Mouse (Mus musculus) layer of hippocampus, adult 9-11 months (tissue): ENCODE measurements at regions not wholly inside any gene's neighbourhood (a gene's known extent, or its start where the extent isn't known, plus 50 kb on each side); places are given as distances from the start of the nearest gene placed in this dataset.

Source experiments
- DNase-seq: peaks from one replicate; pipeline ENCODE4 v3.0.0; 2022

GRCm38 (mm10) chr7:36090291-36091123 lies 287.7 kb upstream of the Zfp507 start:
- no peak for DNase-seq

DNA sequence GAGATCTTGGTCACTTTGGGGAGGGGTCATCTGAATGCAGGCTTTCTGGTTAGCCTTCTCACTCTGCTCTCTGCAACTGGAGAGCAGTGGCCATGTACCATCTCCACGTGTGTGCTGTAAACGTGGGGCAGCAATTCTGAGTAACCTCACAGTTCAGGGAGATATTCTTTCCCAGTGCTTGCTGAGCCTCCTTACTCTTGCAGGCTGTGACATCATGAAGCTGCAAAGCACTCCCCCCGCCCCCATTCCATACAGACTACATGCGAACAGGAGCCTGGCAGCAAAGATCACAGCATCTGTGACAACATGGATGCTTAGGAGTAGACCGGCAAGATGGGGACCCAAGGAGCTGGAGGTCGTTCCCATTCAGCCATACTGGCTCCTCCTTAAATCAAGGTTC lies 284.8 kb upstream of the Zfp507 start:
- DNase-seq, result no peak

DNA sequence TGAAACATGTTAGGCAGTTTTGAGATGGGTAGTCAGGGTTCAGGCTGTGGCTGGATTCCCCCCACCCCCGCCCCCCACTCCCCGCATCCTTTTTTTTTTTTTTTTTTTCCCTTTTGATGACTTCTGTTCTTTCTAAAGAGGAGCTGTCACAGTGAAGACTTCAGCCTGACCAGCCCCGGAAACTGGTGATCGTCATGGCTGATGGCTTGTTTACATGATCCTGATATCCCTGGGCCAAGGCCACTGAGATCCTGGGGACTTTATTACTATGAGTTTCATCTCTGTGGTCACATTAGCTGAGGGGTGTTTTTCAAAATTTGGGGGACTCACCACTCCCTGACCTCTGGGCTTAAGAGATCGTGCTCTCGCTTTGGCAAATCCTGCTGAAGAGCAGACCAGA lies 275.9 kb upstream of the Zfp507 start:
- DNase-seq, result no peak

DNA sequence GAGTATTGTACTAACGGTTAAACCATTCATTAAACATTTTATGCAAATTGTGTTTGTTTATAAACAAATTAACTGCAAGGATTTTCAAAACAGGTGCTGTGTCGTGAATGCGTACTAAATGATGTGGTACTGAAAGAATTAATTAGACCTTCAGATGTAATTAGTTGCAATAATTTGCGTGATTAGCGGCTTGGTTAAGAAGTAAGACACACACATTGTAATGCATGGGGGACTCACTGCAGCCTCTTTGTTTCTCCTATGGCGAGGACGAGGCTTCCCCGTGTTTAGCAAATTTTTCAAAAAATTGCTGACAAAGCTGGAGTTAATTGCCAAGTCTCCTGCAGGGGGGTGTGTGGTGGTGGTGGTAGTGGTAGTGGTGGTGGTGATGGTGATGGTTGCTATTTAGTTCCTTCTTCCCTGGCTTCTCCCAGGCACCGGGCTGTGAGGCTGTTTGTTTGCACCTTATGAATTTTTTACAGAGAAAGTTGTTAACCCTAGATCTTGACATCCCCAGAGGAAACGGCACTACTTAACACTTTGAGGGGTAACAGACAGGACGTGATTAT lies 275.4 kb upstream of the Zfp507 start:
- DNase-seq, result no peak

DNA sequence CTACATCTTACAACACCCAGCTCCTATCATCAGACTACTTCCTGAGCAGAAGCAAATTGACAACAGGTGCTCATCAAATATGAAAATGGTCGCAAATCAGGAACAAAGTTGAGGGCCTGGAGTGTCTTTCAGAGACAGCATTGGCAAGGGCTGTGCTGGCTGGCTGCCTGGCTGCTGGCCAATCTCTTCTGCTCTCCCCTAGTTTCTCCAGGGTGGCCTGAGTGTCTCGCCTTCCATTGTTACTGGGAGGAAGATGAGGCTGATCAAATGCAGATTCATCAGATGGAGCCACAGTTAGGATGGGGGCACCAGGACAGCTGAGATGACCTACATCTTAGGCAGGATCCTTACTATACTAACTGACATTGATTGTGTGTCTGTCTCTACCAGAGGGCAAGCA lies 274.5 kb upstream of the Zfp507 start:
- DNase-seq, result no peak

DNA sequence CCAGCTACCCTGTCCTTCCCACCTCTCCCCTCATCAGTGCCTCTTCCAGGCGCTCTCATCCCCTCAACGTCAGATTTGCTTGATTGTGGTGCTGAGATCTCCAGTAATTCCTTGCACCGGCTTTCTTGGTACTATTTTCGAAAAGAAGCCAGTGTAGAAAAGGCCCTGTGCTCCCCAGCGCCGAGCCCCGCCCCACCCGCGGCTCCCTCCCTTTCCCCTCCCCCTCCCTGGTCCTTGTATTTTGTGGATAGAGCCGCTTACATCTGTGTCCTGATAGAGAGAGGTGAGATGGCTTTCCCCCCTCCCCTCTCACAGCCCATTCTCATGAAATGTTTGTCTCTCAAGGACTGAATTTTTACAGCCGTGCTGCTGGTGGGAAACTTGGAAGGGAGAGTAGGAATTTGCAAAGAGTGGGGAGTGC lies 273.2 kb upstream of the Zfp507 start:
- DNase-seq, result no peak

- no peak for DNase-seq
Observed at GRCm38 (mm10) chr7:36071774-36072173, 269.0 kb upstream of the Zfp507 start.

- DNase-seq, result no peak
Observed at GRCm38 (mm10) chr7:36066725-36067124, 263.9 kb upstream of the Zfp507 start.

GRCm38 (mm10) chr7:36061679-36062078 lies 258.9 kb upstream of the Zfp507 start:
- DNase-seq, result no peak

DNA sequence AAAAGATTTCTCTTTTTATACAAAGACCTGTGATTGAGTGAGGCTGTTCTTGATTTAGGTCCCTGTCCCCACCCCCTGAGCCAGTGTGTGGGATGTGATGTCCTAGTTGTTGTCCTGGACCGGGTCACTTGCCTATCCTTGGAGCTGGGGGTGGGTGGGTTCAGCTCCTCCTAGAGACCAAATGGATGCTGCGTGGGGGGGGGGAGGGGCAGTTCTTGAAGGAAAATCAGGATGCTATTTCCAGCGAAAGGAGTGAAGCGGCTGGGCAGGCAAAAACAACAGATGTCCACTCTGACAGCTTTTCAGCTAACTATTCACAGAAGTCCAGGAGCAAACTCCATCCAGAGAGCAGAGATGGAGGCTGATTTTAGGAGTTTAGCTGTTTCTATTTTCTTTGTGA lies 257.6 kb upstream of the Zfp507 start:
- DNase-seq, result no peak

GRCm38 (mm10) chr7:36046053-36046452 lies 243.2 kb upstream of the Zfp507 start:
- DNase-seq, result no peak

DNA sequence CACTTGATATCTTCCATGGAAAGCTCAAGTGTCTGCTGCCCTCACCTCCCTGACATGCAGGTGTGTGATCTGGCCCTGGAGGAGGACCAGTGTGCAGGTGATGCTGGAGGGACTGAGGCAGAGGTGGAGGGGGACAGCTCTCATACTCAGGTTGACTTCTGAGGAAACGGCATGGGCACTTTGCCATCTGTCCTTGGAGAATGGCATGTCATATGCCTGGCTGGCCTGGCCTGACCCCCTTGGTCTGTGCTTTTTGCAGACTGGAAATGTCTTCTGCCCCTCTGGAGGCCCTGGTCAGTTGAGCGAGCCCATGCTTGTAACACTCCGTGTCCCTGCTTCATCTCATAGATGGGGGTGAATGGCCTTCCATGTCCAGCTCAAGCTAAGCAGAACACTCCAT lies 229.1 kb upstream of the Zfp507 start:
- no peak for DNase-seq

GRCm38 (mm10) chr7:36023015-36023414 lies 220.2 kb upstream of the Zfp507 start:
- DNase-seq, result no peak

DNA sequence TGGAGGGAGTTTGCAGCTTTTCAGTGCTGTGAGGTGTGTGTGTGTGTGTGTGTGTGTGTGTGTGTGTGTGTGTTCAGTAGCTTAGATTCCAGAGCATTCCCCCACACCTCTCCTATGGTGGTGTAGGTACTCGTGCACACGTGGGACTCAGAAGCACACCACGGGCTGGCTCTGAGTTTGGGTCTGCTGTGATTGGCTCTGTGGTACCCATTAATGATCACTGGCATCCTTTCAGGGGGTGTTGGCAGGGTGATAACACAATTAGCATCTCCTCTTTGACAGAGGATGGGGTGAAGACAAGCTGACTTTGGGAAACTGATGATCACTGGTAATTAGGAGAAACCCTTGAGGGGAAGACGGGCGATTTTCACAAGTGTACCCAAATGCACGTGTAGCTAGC lies 219.7 kb upstream of the Zfp507 start:
- no peak for DNase-seq

DNA sequence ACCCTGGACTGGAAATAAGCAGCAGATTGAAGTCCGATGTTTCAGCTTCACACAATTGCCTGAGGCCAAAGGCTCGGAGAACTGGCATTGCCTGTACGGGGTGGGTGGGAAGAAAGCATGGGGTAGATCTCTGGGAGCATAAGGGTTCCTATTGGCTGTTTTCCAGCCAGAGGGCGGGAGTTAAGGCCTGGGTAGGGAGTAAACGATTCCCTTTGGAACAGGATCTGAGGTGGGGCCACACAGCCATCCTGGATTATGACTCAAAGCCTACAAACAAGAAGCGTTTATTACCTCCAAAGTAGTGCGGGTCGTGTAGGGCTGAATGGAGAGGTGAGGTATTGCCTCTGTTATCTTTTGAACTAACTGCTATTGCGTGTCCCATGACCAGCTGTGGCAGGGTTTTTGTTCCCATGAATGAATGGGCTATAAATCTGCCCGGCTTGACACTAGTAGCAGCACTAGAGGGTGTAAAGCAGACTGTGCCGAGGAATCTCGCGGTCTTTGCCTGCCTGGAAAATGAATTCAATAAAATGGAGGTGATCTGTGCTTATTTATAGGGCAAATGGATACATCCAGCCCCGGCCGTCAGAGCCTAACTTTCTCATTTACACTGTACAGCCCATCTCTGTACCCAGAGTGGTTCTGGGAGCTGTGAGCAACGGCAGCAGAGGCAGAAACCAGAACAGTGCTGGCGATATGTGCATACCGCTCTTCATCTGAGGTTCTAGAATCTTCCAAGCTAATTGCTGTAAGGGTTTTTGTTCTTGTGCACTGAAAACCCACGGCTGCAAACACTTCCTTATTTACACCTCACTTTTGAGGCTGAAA lies 214.3 kb upstream of the Zfp507 start:
- no peak for DNase-seq

DNA sequence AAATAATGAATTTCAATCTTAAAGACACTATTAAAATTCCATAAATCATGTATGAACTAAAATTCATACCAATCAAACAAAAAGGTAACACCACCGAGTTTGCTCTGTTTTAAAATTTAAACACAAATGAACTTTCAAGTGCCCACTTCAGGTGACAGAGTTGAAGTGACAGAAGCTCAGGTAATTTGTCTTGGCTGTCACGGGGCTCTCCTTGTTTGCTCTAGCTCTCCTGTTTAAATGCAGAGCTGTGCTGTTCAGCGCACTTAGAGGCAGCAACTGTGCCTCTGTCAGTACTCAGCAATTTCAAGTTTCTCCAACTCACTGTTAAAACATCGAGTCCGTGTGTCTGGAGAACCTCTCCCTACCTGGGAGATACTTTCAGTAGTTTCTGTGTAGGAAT lies 193.8 kb upstream of the Zfp507 start:
- DNase-seq, result no peak

- no peak for DNase-seq
Observed at GRCm38 (mm10) chr7:35992511-35992910, 189.7 kb upstream of the Zfp507 start.

DNA sequence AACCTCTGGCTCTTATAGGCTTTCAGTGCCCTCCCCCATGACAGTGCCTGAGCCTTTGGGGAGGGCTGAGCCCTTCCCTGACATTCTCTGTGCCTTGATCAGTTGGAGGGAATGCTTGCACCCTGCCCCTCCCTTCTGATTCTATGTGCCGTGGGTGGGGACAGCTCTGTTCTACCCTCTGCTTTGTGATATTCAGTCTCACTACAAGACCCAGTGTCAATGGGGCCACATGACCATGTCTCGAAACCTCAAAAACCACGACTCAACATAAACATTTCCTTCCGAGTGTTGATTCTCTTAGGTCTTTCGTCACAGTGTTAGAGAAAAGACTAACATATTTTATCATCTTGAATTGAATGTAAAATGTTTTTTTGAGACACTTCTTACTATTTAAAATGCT lies 188.3 kb upstream of the Zfp507 start:
- DNase-seq, result no peak

GRCm38 (mm10) chr7:35989456-35989855 lies 186.7 kb upstream of the Zfp507 start:
- no peak for DNase-seq

GRCm38 (mm10) chr7:35988449-35989109 lies 185.8 kb upstream of the Zfp507 start:
- DNase-seq, result peak; percentile 33

DNA sequence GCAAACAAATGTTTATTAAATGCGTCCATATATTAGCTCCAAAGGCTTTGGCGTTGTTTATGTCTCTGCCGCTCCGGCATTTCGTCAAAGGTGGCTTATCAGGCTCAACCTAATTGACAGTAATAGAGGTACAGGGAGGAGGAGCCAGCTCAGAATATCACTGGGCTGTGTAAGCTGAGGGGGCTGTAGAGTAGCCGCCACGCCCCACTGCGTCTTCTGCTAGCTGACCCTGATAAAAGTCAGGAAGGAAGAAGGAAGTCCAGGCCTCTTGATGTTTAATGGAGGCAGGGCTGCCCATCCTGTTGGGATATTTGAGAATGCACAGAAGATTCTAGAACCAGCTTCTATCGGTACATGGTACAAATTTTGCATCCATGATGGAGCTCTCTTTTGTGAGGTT lies 175.2 kb upstream of the Zfp507 start:
- DNase-seq, result no peak

DNA sequence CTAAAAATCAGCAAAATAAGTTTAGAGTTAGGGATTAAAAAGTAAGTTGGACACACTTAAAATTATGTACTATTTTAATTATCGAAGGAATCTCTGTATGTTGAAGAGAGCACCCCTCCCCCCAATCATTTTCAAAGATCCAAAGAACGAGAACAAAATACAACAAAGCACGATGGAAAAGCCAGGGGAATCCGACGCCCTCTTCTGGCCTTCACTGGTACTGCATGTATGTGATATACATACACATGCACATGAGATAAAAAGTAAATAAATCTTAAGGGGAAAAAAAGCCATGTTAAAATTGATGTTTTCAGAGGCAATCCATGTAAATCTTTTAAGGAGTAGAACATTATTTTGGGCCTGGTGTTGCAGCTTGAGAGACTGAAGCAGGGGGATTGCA lies 155.9 kb upstream of the Zfp507 start:
- no peak for DNase-seq

DNA sequence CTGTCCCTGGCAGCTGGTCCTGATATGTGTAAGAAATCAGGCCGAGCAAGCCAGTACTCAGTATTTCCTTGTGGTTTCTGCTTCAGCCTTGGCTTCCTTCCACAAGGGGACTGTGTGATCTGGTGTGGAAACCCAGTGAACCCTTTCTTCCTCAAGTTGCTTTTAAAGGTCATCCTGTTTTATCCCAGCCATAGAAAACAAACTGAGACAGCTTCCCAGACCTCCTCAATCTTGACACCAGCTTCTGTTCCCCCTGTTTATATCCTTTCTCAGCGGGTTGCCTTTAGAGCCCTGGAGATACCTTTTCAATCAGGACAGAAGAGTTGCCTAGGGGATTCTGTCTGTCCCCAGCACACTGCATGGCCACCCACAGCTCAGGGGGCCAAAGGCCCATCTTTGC lies 155.2 kb upstream of the Zfp507 start:
- DNase-seq, result no peak
